19 mouse cellular contexts compared by ENCODE assay signal in genomic region chr1:164526748-164527147, GRCm38 (mm10).
"Had no signal": no experiment of that assay in that cellular context is flagged by ENCODE, and none has a peak within 500 bp of the region (broad histone marks: within the 10 kb centered on the region; RNA-seq: fewer than 3 reads in every experiment).

No protein-coding gene starts in this region.

- H3K9me3 ChIP-seq: midbrain, embryonic 10.5 days; midbrain, embryonic 12.5 days; neural tube, embryonic 13.5 days; neural tube, embryonic 15.5 days had no signal

- H3K9ac ChIP-seq: lung, embryonic 14.5 days; midbrain, embryonic 12.5 days; neural tube, embryonic 13.5 days; neural tube, embryonic 15.5 days had no signal

- DNase-seq: lung, adult 18-20 months; lung, embryonic 14.5 days; lung, postnatal 10 days; lung, postnatal 4 days; midbrain, embryonic 14.5 days; retina, postnatal 1 day; right cerebral cortex, adult 18-20 months; right cerebral cortex, postnatal 25 days; right cerebral cortex, postnatal 4 days; spleen, adult 18-20 months; thymus, adult 18-20 months; thymus, postnatal 14 days; thymus, postnatal 4 days had no signal

- H3K36me3 ChIP-seq: midbrain, embryonic 10.5 days; midbrain, embryonic 12.5 days; neural tube, embryonic 13.5 days; neural tube, embryonic 15.5 days had no signal

- H3K4me2 ChIP-seq: lung, embryonic 14.5 days; midbrain, embryonic 12.5 days; neural tube, embryonic 13.5 days; neural tube, embryonic 15.5 days had no signal

- H3K27me3 ChIP-seq: midbrain, embryonic 12.5 days; neural tube, embryonic 13.5 days; neural tube, embryonic 15.5 days had no signal

- H3K4me1 ChIP-seq: midbrain, embryonic 12.5 days; neural tube, embryonic 13.5 days; neural tube, embryonic 15.5 days had no signal

- ATAC-seq: midbrain, embryonic 16.5 days had no signal

- H3K27ac ChIP-seq: midbrain, embryonic 10.5 days; midbrain, embryonic 12.5 days; neural tube, embryonic 13.5 days; neural tube, embryonic 15.5 days had no signal

- H3K4me3 ChIP-seq: midbrain, embryonic 10.5 days; midbrain, embryonic 12.5 days; myocyte; neural tube, embryonic 13.5 days; neural tube, embryonic 15.5 days had no signal
